In genomic region chr4:45469057-45469456, GRCm38 (mm10) we compare ENCODE assay signal across 19 mouse cellular contexts.
A peak's percentile ranks its signal among the peaks of the same experiment; 100 is the strongest.
DNase-seq lines count a peak whose midpoint lies in the region; ATAC-seq and TF ChIP-seq lines count a peak whose summit lies in the region.
"Had no signal": no experiment of that assay in that cellular context is flagged by ENCODE, and none has a peak within 500 bp of the region (broad histone marks: within the 10 kb centered on the region; RNA-seq: fewer than 3 reads in every experiment).

No protein-coding gene starts in this region.

- H3K36me3 ChIP-seq in kidney, postnatal 0 days (ENCODE audit: insufficient read depth, low read length), result no peaks in the 10 kb centered on the region
- no peaks in the 10 kb centered on the region; the same call in 1 of the 2 replicates for H3K36me3 ChIP-seq in intestine, embryonic 14.5 days (ENCODE audit: control insufficient read depth, insufficient read depth, low read length)
- H3K36me3 ChIP-seq in thymus, adult 2 months (ENCODE audit: control insufficient read depth, insufficient read depth, low read length), result no peaks in the 10 kb centered on the region
- H3K36me3 ChIP-seq: hindbrain, embryonic 15.5 days; limb, embryonic 15.5 days; lung, embryonic 15.5 days; midbrain, embryonic 15.5 days had no signal

- H3K4me2 ChIP-seq in kidney, postnatal 0 days (ENCODE audit: low read length), result no peak overlapping the region
- H3K4me2 ChIP-seq in intestine, embryonic 14.5 days (ENCODE audit: low read length), result no peak overlapping the region
- H3K4me2 ChIP-seq: hindbrain, embryonic 15.5 days; limb, embryonic 15.5 days; lung, embryonic 15.5 days; midbrain, embryonic 15.5 days had no signal

- H3K4me1 ChIP-seq in kidney, postnatal 0 days (replicated peaks; ENCODE audit: insufficient read depth, low read length), result peaks cover 55% of the 10 kb centered on the region
- peaks cover 45% of the 10 kb centered on the region for H3K4me1 ChIP-seq in intestine, embryonic 14.5 days (replicated peaks; ENCODE audit: control insufficient read depth, insufficient read depth, low read length)
- H3K4me1 ChIP-seq in thymus, adult 2 months (replicated peaks; ENCODE audit: control insufficient read depth, insufficient read depth, low read length), result peaks cover 18% of the 10 kb centered on the region

- in situ Hi-C loops in Patski (cut with MboI; ENCODE audit: low pct_unique_long_range_greater_than_20kb), result no loop called here

- intact Hi-C loops in heart, postnatal 36 days (cut with DNase I), result no loop called here

- CTCF ChIA-PET in Patski (lab: Charles Lee), result interaction anchor here (0.7 to 1.1 kb wide), 2 partner anchors 9 to 16 kb away, joined by 3 to 4 read pairs; no protein-coding TSS in a partner anchor

- no peak overlapping the region for H3K4me3 ChIP-seq in kidney, postnatal 0 days (replicated peaks; ENCODE audit: low read depth, low read length)
- no peak overlapping the region for H3K4me3 ChIP-seq in intestine, embryonic 14.5 days (ENCODE audit: low read depth, low read length)
- H3K4me3 ChIP-seq in thymus, adult 2 months (ENCODE audit: control insufficient read depth, insufficient read depth, low read length), result no peak overlapping the region
- H3K4me3 ChIP-seq: hindbrain, embryonic 15.5 days; limb, embryonic 15.5 days; lung, embryonic 15.5 days; midbrain, embryonic 15.5 days had no signal

- no peaks in the 10 kb centered on the region for H3K9me3 ChIP-seq in kidney, postnatal 0 days (replicated peaks; ENCODE audit: low read length)
- H3K9me3 ChIP-seq in intestine, embryonic 14.5 days (ENCODE audit: control insufficient read depth, low read length), result no peaks in the 10 kb centered on the region
- H3K9me3 ChIP-seq: hindbrain, embryonic 15.5 days; limb, embryonic 15.5 days; lung, embryonic 15.5 days; midbrain, embryonic 15.5 days had no signal

- DNase-seq in heart, adult 11 months, result peak; percentile 96
- DNase-seq in heart, postnatal 36 days, result no peak
- DNase-seq in kidney, postnatal 0 days (ENCODE audit: low spot score), result no peak
- DNase-seq in kidney, adult 8-10 months, result no peak
- no peak for DNase-seq in Patski (ENCODE audit: low read depth, low spot score)
- no peak for DNase-seq in intestine, embryonic 14.5 days (ENCODE audit: low spot score)
- DNase-seq in layer of hippocampus, adult 8-10 months (ENCODE audit: low spot score in 2 of 2), result no peak
- DNase-seq in thymus, adult 2 months, result no peak
- DNase-seq: adrenal gland, postnatal 10 days; cerebellum, adult 18-20 months; cerebellum, postnatal 36 days; forebrain, postnatal 0 days; retina, postnatal 1 day; right cerebral cortex, postnatal 4 days had no signal

- no peak for TF ChIP-seq CTCF in kidney, postnatal 0 days (IDR thresholded peaks at IDR 0.05; ENCODE audit: low read depth)
- no peak for TF ChIP-seq CTCF in Patski (IDR thresholded peaks at IDR 0.05)
- TF ChIP-seq CTCF in thymus, adult 2 months (IDR thresholded peaks at IDR 0.05; ENCODE audit: borderline replicate concordance, control insufficient read depth, extremely low read depth, insufficient read depth, low read length, poor library complexity), result no peak

- no peak overlapping the region for H3K9ac ChIP-seq in kidney, postnatal 0 days (ENCODE audit: low read depth, low read length)
- no peak overlapping the region for H3K9ac ChIP-seq in intestine, embryonic 14.5 days (ENCODE audit: low read length)
- H3K9ac ChIP-seq: forebrain, postnatal 0 days; hindbrain, embryonic 15.5 days; limb, embryonic 15.5 days; lung, embryonic 15.5 days; midbrain, embryonic 15.5 days had no signal

- no peak for TF ChIP-seq POLR2A in thymus, adult 2 months (IDR thresholded peaks at IDR 0.05; ENCODE audit: control insufficient read depth, extremely low read depth, insufficient read depth, low read length, poor library complexity)

- H3K27ac ChIP-seq in kidney, postnatal 0 days, result no peak overlapping the region
- H3K27ac ChIP-seq in intestine, embryonic 14.5 days (ENCODE audit: low read depth), result peak overlapping the region; percentile 74
- H3K27ac ChIP-seq in thymus, adult 2 months (ENCODE audit: control insufficient read depth, insufficient read depth, low read length), result no peak overlapping the region
- H3K27ac ChIP-seq: hindbrain, embryonic 15.5 days; limb, embryonic 15.5 days; midbrain, embryonic 15.5 days had no signal

- WGBS in kidney, postnatal 0 days, result 54% methylated on average over 6 of the region's 6 CpGs
- WGBS in intestine, embryonic 14.5 days, result 30% methylated on average over 6 of the region's 6 CpGs
- 95% methylated on average over 6 of the region's 6 CpGs for WGBS in thymus, adult 2 months

- POLR2A ChIA-PET in Patski (lab: Charles Lee), result interaction anchor here (1.3 kb wide), 1 partner anchor 59 kb away, joined by 4 read pairs; no protein-coding TSS in a partner anchor

- H3K27me3 ChIP-seq in kidney, postnatal 0 days (ENCODE audit: insufficient read depth, low read length), result no peaks in the 10 kb centered on the region
- no peaks in the 10 kb centered on the region for H3K27me3 ChIP-seq in Patski
- no peaks in the 10 kb centered on the region for H3K27me3 ChIP-seq in intestine, embryonic 14.5 days (replicated peaks; ENCODE audit: control insufficient read depth, insufficient read depth, low read length)
- no peaks in the 10 kb centered on the region for H3K27me3 ChIP-seq in thymus, adult 2 months (ENCODE audit: control insufficient read depth, insufficient read depth, low read length)
- H3K27me3 ChIP-seq: CH12.LX; hindbrain, embryonic 15.5 days; limb, embryonic 15.5 days; lung, embryonic 15.5 days; midbrain, embryonic 15.5 days had no signal

- ATAC-seq in kidney, postnatal 0 days (replicated peaks; ENCODE audit: low FRiP score, low read depth), result 0 out of 2 replicates have a peak, but pooled peaks have one; percentile 29
- peak; percentile 38 for ATAC-seq in Patski
- no peak for ATAC-seq in intestine, embryonic 14.5 days (replicated peaks; ENCODE audit: low FRiP score, low TSS enrichment, low read depth)
- ATAC-seq: forebrain, postnatal 0 days; midbrain, embryonic 15.5 days had no signal
